Mouse (Mus musculus) gastrocnemius, postnatal 14 days (tissue): ENCODE measurements around the gene Rfx8. TPM values are rescaled to one million over a fixed set of nuclear protein-coding genes. Genes with fewer than 3 reads are reported as not detected.

Source experiments
- DNase-seq: peaks from one replicate; pipeline ENCODE4 v3.0.0; 2021; ENCODE audit warnings: mixed read lengths
- intact Hi-C: fragments of 180-260 bp; cut with DNase I; formaldehyde crosslinking; loops from one replicate; pipeline ENCODE4 v1.15.1; 2025; ENCODE audit warnings: low total_unique reads
- long read RNA-seq, 2 experiments: library from polyadenylated mRNA; stranded (forward); transcript quantifications; one replicate each; pipeline ENCODE4 v2.0.0; 2021
- total RNA-seq, 2 experiments: library from RNA; stranded (reverse); gene quantifications; 2 replicates each; pipeline ENCODE4 v1.2.3; 2021

Gene Rfx8
- total RNA-seq = under 1 TPM; 0.10 to 0.18 TPM
- long read RNA-seq, experiment 1 = 0 reads
- long read RNA-seq, experiment 2 = 0 reads

GRCm38 (mm10) chr1:39720632-39721350 is at the start of gene Rfx8:
Gene Rfx8 (minus strand): TSS chr1:39720997.
- intact Hi-C loops = no loop called here
- DNase-seq = no peak

GRCm38 (mm10) chr1:39770436-39770835 is 49.6 kb upstream of the Rfx8 start:
- intact Hi-C loops = no loop called here
- no peak for DNase-seq

GRCm38 (mm10) chr1:39768017-39768416 is 47.2 kb upstream of the Rfx8 start:
- intact Hi-C loops = loop anchor here (10.0 kb wide), 1 partner anchor 137 kb away; the partner anchor contains the start of gene Map4k4
- DNase-seq = no peak

- intact Hi-C loops = loop anchor here (10.0 kb wide), 1 partner anchor 139 kb away; the partner anchor contains the start of gene Map4k4
- peak; percentile 49 for DNase-seq
Measured at GRCm38 (mm10) chr1:39765854-39766493, 45.2 kb upstream of the Rfx8 start.

GRCm38 (mm10) chr1:39762025-39762370 is 41.2 kb upstream of the Rfx8 start:
- intact Hi-C loops = loop anchor here (10.0 kb wide), 1 partner anchor 143 kb away; the partner anchor contains the start of gene Map4k4

GRCm38 (mm10) chr1:39761211-39762024 is 40.6 kb upstream of the Rfx8 start:
- DNase-seq = peak; percentile 56
- intact Hi-C loops = loop anchor here (10.0 kb wide), 1 partner anchor 143 kb away; the partner anchor contains the start of gene Map4k4

More at GRCm38 (mm10) chr1:39762025-39762370, 41.2 kb upstream of the Rfx8 start:
- DNase-seq = peak; percentile 83

GRCm38 (mm10) chr1:39760181-39760715 is 39.5 kb upstream of the Rfx8 start:
- no peak for DNase-seq
- intact Hi-C loops = loop anchor here (10.0 kb wide), 1 partner anchor 145 kb away; the partner anchor contains the start of gene Map4k4

GRCm38 (mm10) chr1:39759231-39760175 is 38.7 kb upstream of the Rfx8 start:
- intact Hi-C loops = loop anchor here (10.0 kb wide), 1 partner anchor 145 kb away; the partner anchor contains the start of gene Map4k4
- DNase-seq = no peak

GRCm38 (mm10) chr1:39758244-39758643 is 37.4 kb upstream of the Rfx8 start:
- intact Hi-C loops = no loop called here

GRCm38 (mm10) chr1:39756952-39757351 is 36.2 kb upstream of the Rfx8 start:
- DNase-seq = peak; percentile 11
- intact Hi-C loops = no loop called here

More at GRCm38 (mm10) chr1:39758244-39758643, 37.4 kb upstream of the Rfx8 start:
- DNase-seq = peak; percentile 64

GRCm38 (mm10) chr1:39754224-39754957 is 33.6 kb upstream of the Rfx8 start:
- intact Hi-C loops = no loop called here
- no peak for DNase-seq

- no peak for DNase-seq
- intact Hi-C loops = no loop called here
Measured at GRCm38 (mm10) chr1:39751537-39751936, 30.7 kb upstream of the Rfx8 start.

- intact Hi-C loops = no loop called here
- no peak for DNase-seq
Measured at GRCm38 (mm10) chr1:39749664-39750063, 28.9 kb upstream of the Rfx8 start.

GRCm38 (mm10) chr1:39749214-39749613 is 28.4 kb upstream of the Rfx8 start:
- intact Hi-C loops = no loop called here
- no peak for DNase-seq

- DNase-seq = no peak
- intact Hi-C loops = no loop called here
Measured at GRCm38 (mm10) chr1:39748666-39749065, 27.9 kb upstream of the Rfx8 start.

GRCm38 (mm10) chr1:39746464-39746863 is 25.7 kb upstream of the Rfx8 start:
- intact Hi-C loops = no loop called here

GRCm38 (mm10) chr1:39740948-39741347 is 20.2 kb upstream of the Rfx8 start:
- DNase-seq = no peak
- intact Hi-C loops = no loop called here

More at GRCm38 (mm10) chr1:39746464-39746863, 25.7 kb upstream of the Rfx8 start:
- no peak for DNase-seq

GRCm38 (mm10) chr1:39740002-39740401 is 19.2 kb upstream of the Rfx8 start:
- DNase-seq = no peak
- intact Hi-C loops = no loop called here
